Mouse (Mus musculus) embryo, embryonic 11.5 days (tissue): ENCODE results near the gene 5330417C22Rik.
"Not testable (repeated sequence)": the region's sequence is repeated elsewhere in the genome, so short reads cannot be mapped to it uniquely, and the experiment has no call there.

ENCODE experiments used
- DNase-seq: peaks from one replicate; pipeline ENCODE4 v3.0.0-alpha.2; 2012; ENCODE audit warnings: low read depth, low spot score

Gene 5330417C22Rik

DNA sequence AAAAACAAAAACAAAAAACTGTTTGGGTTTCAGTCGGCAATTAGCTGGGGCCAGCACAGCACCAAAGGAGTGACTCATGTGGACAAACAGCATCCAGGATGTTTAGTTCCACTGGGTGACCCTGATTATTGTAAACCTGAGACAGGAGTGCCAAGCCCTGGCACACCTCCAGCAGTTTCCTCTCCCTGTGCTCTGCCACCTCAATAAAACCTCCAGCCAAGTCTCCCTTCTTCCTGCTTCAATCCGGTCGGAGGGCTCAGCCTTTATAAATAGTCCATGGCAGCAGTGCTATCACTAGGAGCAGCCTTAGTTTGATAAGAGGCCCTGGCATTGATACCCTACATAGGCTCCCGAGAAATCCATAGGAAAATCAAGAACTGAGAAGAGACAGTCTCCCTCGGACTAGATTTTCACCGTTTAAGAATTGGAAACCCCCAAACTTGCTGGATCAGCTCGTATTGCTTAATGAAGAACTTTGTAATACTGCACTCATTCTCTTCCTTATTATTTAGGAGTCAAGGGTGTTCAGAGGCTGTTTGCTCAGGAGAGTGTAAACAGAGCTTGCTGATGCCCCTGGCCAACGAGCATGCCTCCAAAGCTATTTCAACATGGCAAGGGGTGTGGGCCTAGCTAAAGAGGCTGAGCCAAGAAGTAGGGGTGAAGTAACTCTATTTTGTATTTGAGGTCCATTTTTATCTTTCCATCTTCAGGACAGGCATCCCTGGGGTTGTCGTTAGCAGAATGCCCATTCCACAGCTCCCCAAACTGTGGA lies 3.0 kb downstream of the 5330417C22Rik start:
- DNase-seq, result no peak

- no peak for DNase-seq
These were observed 7.8 kb downstream of the 5330417C22Rik start for GRCm38 (mm10) chr3:108528489-108528888.

DNA sequence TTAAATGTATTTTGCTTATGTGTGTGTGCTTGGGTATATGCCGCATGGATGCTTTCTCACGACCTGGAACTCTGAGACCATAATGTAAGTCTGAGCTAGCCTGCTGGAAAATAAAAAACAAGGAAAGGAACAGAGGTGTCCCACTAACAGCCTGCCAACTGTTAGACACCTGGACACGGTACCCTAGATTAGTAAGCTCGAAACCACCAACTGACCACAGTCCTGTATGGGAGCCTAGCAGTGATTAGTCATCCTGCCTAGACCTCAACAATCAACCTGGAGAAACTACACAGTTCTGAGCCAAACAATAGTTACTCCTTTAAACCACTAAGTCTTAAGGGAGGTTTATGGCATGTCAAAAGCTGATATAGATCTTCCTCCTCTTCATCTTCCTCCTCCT lies 12.9 kb downstream of the 5330417C22Rik start:
- DNase-seq, result no peak

- no peak for DNase-seq
These were observed 18.1 kb downstream of the 5330417C22Rik start for GRCm38 (mm10) chr3:108518276-108518675.

- no peak for DNase-seq
These were observed 22.9 kb downstream of the 5330417C22Rik start for GRCm38 (mm10) chr3:108513465-108513864.

DNA sequence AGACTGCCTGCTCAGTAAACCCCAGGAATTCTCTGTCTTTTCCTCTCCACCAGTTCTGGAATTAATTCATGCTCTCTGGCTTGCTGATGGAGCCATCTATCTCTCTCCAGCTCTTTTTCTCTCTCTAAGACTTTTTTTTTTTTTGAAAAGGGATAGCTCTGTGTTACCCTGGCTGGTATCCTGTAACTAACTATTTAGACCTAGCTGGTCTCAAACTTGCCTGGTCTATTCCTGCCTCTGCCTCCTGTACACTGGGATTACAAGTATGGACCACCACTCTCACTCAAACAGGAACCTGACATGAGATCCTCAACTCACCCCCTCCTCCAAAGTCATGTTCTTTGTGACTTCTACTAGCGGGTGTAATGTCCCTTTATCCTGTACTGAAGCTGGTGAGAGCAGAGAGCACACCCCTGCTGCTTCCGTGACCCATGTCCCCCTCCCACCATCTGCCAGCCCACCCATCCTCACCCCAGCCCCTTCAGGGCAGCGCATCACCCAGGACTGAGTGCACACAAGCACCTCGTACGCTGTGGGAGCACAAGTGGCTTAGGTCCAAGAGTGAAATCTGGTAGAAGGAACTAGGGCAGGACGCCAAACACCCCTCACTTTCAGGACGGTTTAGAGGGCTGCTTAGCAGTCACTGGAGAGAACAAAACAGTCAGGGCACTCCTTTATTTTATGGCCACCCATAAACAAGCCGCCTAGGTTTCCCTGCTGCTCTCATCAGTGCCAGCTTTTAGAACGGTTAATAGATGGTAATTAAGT lies 25.4 kb downstream of the 5330417C22Rik start:
- DNase-seq, result peak; percentile 4

- DNase-seq, result no peak
These were observed 26.2 kb downstream of the 5330417C22Rik start for GRCm38 (mm10) chr3:108510156-108510555.

DNA sequence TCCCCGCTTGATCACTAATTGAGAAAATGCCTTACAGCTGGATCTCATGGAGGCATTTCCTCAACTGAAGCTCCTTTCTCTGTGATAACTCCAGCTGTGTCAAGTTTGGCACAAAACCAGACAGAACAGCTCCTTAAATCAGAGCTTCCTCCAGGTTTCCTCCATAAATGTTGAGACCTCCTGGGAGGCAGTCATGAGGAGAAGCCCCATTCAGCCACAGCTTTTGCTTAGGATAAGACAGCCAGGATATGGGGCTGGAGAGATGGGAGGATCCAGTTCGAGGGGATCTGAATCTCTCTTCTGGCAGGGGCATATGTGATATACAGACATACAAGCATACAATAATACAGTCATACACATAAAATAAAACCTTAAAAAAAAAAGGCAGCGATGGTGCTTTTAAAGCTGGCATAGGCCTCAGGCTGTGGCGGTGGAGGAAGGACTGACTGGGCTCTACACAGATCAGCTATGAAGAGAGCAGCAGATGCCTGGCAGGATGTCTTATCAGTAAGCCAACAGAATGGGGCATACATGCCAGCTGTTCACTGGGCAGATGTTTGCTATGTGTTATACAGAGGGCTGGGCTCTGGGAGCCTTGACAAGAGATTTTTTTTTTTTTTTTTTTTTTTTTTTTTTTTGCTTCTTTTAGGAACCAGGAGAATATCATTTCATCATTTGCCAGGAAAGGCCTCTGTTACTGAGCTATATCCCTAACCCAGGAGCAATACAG lies 27.4 kb downstream of the 5330417C22Rik start:
- no peak for DNase-seq

GRCm38 (mm10) chr3:108503908-108504307 lies 32.4 kb downstream of the 5330417C22Rik start:
- DNase-seq, result no peak

DNA sequence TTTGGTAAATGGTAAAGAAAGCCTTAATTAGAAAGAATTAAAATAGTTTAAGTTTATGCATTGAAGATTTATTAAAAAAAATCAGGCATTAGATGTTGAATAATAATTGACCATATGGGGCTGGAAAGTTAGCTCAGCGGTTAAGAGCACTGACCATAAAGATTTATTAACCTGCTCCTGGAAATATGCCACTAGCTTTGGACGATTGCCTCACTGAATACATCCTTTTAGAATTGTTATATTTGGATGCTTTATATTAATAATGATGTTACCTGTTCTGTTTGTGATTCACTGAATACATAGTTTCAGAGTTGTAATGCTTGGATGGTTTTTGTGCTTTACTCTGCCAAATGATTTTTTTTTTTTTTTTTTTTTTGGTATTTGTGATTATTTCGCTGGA lies 34.9 kb downstream of the 5330417C22Rik start:
- not testable (repeated sequence) for DNase-seq

- no peak for DNase-seq
These were observed 36.5 kb downstream of the 5330417C22Rik start for GRCm38 (mm10) chr3:108499826-108500225.

GRCm38 (mm10) chr3:108497602-108498001 lies 38.7 kb downstream of the 5330417C22Rik start:
- no peak for DNase-seq

DNA sequence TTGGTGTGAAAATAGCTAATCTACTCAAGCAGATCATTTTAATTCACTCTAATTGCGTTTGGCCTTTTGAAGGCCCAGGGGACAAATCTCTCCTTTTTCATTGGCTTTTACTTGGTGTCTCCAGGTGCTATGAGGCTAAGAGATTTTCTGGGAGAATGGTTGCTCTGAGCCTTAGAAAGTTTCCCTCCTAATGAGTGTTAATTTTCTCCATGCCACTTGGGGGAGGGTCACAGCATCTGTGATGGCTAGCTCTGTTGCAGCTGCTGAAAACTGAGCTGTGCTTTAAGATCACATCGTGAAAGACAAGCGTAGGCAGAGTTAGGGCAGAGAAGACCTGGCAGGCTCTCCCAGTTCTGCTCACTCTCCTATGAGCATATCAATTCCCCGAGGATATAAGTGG lies 40.9 kb downstream of the 5330417C22Rik start:
- no peak for DNase-seq

- DNase-seq, result no peak
These were observed 41.4 kb downstream of the 5330417C22Rik start for GRCm38 (mm10) chr3:108494861-108495474.

GRCm38 (mm10) chr3:108489968-108490367 lies 46.4 kb downstream of the 5330417C22Rik start:
- DNase-seq, result no peak

DNA sequence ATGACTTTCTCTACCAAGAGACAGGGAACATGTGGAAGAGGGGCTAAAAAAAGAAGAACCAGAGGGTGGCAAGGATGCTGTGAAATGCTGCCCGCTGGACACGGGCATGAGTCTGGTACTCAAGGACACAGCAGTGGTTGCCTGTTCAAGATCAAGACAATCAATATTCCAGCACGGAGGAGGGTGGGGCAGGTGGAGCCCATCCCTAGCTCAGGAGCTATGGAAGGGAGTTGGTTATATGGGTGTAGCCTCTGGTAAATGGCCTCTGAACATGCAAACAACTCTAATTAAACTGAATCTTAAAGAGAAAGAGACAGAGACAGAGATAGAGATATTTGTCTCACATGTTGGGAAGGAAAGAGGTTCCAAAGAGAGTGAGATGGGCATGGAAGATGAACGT lies 51.6 kb downstream of the 5330417C22Rik start:
- DNase-seq, result no peak

- DNase-seq, result no peak
These were observed 57.5 kb downstream of the 5330417C22Rik start for GRCm38 (mm10) chr3:108478800-108479199.

GRCm38 (mm10) chr3:108476761-108477619 lies 59.3 kb downstream of the 5330417C22Rik start:
- no peak for DNase-seq

DNA sequence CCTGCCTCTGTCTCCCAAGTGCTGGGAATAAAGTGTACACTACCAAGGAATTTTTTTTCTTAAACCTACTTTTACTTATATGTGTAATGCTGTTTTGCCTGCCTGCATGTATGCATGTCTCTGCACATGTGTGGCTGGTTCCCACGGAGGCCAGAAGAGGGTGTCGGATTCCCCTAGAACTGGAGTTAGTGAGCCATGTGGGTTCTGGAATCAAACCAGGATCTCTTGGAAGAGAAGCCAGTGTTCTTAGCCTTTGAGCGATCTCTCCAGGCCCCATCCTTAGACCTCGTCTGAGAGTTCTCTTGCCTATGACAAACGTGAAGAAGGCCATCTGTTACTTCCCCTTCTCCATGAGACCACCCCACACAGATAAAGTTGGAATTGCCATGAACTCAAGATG lies 60.8 kb downstream of the 5330417C22Rik start:
- no peak for DNase-seq

DNA sequence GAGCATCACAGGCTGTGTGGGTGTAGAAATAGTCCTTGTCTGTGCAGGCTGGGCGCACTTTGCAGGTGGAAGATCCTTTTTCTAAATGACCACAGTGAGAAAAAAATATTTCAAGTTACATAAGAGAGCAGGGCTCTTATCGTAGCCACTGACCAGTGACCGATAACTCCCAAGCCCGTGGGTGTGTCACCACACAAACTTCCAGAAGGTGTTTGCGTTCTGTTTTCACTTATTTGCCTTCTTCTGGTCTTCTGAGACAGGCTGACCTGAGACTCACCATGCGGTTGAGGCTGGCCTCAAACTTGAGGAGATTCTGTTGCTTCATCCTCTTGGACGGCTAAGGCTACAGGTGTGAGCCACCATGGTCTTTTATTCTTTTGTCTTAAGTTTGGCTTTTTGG lies 61.4 kb downstream of the 5330417C22Rik start:
- DNase-seq, result no peak

GRCm38 (mm10) chr3:108467760-108468159 lies 68.6 kb downstream of the 5330417C22Rik start:
- no peak for DNase-seq
